Mouse (Mus musculus) c-Kit-positive CD71-positive TER-119-positive erythroid progenitor cells, embryonic 14.5 days (primary cell): Measurements from ENCODE around the gene Cphx2.
"Not testable (repeated sequence)": the region's sequence is repeated elsewhere in the genome, so short reads cannot be mapped to it uniquely, and the experiment has no call there.

Source experiments
- DNase-seq: peaks from one replicate; pipeline ENCODE4 v3.0.0-alpha.2; 2013; ENCODE audit warnings: low spot score

Cphx2 gene

DNA sequence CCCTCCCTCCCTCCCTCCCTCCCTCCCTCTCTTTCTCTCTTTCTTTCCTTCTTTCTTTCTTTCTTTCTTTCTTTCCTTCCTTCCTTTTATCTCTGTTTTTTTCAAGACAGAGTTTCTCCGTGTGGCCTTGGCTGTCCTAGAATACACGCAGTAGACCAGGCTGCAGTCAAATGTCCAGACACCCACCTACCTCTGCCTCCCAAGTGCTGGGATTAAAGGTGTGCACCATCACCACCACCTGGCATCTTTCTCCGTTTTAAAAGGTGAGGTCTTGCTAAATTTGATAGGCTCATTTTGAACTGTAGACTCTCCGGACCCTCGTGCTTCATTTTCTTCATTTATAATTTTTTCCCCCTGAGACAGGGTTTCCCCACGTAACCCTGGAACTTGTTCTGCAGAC, at the start of gene Cphx2:
Gene Cphx2, plus strand, starts transcription at position 301 of the 400 bp plus-strand sequence.
- not testable (repeated sequence) for DNase-seq

DNA sequence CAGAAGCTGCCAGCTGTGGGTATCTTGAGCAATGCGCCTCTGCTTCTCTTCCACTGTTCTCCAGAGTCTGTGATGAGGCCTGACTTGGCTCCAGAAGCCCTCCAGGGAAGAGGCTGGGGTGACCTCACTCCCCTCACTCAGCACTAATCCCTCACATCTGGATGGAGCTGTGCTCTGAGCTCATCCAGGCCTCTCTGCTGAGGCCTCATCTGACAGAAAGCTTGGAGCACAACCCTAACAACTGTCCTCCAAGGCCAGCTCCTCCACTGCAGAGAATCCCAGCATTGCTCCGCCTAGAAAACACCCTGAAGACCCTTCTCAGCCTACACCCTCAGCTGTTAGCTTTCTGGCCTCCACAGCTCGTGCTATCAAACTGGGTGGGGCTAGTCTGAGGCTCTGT, 47.0 kb upstream of the Cphx2 start:
- not testable (repeated sequence) for DNase-seq

DNA sequence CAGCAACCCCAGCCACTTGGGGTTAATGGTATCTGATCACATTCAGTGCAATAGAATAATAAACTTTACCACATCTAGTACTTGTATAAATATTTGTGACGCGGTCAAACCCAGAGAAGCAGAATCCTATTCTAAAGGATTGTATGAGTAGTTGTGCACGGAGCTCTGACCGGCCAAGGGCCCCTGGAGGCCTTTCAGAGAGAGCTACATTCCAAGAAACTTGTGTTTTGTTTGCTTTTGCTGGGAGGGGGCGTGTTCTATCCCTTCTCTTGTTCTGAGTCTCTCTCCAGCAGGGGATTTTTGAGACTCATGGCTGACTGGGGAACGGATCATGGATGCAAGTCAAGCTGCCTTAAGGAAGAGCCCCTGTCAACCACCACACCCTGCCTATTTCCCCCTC, 45.9 kb upstream of the Cphx2 start:
- DNase-seq, result not testable (repeated sequence)

DNA sequence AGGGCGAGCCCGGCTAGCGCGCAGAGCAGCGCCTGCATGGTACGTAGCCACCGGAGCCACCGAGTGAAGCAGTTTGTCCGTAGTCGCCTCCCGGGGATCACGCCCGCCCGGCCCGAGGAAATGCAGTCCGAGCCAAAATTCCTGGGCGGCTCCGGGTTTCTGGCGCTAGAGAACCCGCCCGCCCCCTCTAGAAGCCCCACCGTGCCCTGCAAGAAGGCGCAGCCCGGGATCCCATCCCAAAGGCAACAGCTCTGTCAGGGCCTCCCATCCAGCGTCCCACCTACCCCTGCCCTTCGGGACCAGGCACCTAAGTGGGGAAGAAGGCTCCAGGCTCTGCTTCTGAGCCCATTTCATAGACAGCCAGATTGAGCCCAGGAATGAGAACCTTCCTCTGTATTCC, 38.7 kb upstream of the Cphx2 start, which contains the start of gene Gm9780:
Gene Gm9780, minus strand, starts transcription at position 101 of the 400 bp plus-strand sequence.
- not testable (repeated sequence) for DNase-seq

DNA sequence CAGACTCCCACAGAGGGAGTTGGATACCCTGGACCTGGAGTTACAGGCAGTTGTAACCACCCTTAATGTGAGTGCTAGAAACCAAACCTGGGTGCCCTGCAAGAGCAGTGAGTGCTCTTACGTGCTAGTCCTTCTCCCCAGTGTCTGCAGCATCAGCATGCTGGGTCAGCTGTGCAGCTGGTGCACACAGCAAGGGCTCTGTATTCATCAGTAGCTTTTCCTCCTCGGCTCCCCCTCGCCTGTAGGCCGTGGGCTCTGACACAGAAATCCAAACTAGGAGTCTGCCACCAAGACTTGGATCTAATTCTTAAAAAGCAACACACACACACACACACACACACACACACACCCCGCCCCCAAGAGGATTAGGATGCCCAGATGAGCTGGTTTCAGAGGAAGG, 36.3 kb upstream of the Cphx2 start:
- not testable (repeated sequence) for DNase-seq

DNA sequence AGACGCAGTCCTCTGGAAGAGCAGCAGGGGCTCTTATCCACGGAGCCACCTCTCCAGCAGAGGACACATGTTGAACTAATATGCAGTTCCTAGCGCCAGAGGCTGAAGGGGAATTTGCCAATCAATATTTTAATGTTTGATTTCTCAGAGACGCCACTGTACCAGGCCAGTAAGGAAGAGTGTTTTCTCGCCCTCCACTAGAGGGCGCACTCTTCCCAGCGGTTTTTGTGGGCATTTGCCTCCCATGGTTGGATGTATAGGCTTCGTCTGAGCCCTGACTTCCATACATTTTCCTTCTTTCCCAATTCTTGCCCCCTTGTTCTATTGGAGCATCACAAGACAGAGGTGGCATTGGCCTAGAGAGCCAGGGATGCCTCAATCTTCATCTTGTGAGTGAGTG, 34.3 kb upstream of the Cphx2 start:
- not testable (repeated sequence) for DNase-seq

DNA sequence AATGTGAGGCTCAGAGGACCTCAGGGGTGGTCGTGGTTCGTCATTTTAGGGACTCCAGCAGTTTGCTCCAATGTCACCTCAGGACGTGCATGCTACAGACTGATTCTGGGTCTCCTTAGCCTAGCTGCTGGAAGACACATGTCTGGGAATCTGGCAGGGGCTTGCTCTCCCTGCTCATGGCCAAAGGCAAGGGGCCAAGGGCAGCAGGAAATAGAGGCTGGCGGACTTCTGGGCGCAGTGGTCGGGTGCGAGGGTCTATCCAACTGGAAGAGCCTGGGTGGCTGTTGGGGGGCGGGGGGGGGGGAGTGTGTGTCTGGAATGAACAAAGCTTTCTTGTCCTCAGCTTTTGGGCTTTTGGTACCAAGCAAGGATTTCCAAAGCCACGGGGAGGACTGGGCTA, 32.5 kb upstream of the Cphx2 start:
- not testable (repeated sequence) for DNase-seq

DNA sequence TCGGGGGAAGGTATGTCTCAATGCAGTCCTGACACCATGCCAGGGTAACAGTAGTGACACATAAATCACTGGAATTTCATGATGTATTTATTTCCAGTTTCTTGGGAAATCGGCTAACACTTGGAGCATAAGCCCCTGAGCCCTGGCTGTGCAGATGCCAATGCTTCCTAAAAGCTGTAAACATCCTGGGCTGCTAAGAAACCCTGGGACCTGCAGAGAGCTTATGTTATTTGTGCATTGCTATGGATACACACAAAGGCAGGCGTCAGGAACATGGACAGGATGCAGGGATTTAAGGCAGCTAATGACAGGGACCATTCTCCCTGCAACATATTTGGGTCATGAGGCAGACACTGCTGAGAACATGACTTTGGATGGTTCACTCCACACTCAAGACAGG, 23.1 kb upstream of the Cphx2 start:
- not testable (repeated sequence) for DNase-seq

DNA sequence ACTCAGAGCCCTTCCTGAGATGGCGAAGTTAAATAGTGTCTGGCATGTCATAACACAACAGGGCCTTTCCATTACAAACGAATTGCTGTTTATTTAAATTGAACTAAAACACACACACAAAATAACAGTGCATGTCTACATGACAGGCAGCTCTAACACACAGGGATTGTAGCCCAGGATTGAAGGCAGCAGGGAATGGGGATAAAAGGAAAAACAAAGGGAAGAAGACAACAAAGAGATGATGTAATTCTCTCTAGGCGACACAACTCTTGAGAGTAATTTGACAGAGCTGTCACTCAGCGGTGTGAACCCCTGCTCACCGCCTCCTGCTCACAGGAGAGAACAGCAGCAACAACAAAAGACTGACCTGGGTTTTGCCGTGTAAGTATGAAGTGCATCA, 22.0 kb upstream of the Cphx2 start:
- DNase-seq, result not testable (repeated sequence)

DNA sequence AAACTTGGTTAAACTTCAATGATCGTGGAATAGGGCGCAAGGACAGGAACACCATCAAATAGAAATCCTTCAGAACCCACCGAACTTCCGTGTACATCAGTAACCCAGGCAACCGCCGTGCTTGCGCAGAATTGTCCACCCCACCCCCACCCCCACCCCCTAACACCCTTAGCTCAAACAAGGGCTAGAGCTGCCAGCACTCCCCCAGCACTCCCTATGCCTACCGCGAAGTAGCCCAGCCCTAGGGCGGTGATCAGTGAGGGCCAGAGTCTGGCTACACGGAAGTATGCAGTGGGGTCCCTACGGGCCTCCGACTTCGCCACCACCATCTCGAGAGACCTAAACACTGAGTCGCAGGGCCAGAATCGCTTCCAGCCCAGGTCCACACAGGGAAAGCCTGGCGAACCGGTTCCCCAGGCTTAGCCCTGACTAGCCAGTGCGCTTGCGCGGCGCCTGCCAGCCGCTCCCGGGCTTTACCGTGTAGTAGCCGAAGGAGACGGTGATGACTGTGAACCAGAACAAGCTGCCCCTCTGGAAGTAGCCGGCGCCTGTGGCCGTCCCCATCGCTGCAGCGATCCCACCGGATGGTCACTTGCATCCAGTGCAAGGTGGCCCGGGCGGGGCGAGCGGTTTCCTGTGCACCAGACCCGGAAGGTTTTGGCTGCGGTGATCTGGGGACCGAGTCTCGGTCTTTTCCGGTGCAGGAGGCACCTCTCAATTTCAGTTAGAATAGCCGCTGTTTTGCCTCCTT, 14.6 kb upstream of the Cphx2 start:
- not testable (repeated sequence) for DNase-seq

DNA sequence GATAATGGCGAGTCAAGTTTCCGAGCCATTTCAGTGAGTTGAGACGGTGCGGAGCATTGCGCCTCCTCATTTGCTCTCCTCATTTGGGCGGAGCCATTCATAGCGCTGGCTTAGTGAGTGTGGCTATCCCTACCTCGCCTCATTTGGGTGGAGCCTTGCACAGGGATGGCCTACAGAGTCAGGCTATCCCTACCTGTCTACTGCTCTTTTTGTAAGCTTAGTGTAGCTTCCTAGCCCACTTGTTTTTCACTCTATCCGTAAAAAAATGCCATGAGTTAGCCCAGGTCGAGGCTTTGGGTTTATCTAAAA, 14.0 kb upstream of the Cphx2 start, which contains the start of gene Tmem254c:
Gene Tmem254c, minus strand, starts transcription at position 31 of the 309 bp plus-strand sequence.
- DNase-seq, result not testable (repeated sequence)

DNA sequence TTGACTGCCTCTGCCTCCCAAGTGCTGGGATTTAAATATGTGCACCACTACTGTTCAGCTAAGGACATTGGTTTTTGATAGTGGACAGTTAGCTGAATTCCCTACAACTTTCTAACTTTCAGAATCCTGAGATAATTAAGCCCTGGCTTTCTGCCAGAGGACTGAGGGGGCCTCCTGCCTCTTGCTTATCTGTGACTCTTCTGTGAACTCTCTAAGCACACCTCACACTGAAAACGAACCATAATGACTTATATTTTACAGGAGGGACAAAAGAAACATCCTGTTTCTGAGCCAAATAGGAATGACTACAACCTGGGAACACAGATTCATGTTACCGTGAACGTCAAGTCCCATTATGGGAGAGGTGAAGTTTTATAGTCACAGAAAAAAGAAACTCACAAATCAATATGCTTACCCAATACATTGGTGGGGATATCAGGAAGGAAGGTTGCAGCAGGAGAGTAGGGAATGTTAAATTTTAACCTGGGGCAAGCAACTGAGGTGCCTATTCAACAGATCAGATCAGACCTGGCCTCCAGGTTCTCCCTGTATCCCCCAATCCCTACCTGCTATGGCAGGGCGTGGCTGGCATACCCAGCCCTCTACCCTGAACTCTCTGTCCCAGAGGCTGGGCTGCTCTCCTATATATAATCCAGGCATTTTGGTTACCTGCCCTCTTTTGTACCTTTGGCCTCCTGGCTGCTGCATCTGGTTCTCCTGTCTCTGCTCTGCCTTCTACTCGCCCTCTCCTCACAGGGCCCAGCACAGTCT, 4.5 kb upstream of the Cphx2 start:
- DNase-seq, result not testable (repeated sequence)

DNA sequence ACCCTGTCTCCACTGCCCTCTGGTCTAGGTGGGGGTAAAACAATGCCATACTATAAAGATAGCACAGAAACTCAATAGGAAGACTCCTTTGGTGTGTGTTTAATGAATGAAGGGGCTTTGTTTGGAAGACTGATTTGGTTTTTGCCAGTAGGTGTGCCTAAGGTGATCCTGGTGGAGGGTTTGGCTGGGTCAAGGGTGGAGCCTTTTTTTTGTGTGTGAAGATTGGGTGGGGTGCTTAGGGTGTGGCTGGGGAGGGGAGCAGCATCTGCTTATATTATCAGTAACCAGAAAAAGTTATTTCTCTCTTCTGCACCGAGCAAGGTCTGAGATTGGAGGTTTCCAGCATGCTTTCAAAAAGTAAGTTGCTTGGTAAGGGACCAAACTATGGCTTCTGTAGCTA, 681 bp downstream of the Cphx2 start, which contains the start of gene Cphx3:
Gene Cphx3, plus strand, starts transcription at position 301 of the 400 bp plus-strand sequence.
- DNase-seq, result not testable (repeated sequence)

DNA sequence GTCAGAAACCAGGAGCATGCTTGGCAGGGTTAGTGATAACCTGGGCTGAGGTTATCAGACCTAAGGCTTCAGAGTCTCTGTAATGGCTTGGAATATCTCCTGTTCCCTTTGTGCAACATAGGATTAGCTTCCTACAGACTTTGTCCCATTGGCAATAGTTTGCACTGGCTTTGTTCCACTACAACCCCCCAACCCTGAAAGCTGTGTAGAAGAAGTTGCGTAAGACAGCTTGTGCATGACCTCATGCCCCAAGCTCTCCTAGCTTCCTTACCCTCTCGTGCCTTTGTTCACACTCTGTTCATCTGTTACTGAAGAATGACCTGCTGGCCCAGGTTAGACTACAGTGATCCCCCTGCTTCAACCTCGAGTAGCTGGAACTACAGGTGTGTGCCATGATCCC, 16.3 kb downstream of the Cphx2 start:
- DNase-seq, result not testable (repeated sequence)

DNA sequence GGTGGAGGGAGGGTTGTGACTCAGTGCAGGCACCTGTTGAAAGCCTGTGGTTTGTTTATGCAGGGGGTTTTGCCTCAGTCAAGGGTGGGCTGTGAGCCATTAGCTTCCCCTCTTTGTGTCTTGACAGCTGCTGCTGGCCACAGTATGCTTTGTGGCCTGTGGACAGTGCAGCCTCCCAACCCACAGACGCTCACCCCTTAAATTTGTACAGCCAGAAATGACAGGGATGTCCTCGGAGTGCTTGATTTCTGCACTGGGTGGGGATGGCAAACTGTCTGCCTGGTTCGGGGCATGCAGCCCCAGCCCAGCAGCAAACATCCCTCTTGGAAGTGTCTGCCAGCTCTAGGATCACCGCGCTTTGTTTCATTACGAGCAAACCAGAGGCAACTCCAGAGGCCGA, 36.8 kb downstream of the Cphx2 start, which contains the start of gene Duxbl2:
Gene Duxbl2, plus strand, starts transcription at position 200 of the 400 bp plus-strand sequence.
- not testable (repeated sequence) for DNase-seq

DNA sequence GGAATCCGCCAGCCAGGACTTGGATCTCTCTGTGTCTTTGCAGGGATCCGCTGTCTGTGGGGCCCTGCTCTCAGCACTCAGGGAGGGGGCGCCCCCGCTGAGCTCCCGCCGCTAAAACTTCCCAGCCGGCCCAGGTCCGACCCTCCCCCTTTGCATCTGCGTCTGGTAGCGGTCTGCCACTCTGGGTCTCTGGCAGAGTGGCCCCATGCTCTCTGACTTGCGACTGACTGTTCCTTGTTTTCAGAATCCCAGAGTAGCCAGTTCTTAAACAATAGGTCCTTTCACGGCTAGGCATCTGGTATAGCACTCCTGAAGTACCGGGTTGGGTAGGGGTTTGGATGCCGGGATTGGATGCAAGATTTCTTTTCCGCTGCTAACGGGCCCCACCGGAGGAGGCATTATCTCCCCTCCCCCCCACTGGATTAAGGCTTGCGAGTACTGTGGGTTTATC, 37.3 kb downstream of the Cphx2 start:
- DNase-seq, result not testable (repeated sequence)

DNA sequence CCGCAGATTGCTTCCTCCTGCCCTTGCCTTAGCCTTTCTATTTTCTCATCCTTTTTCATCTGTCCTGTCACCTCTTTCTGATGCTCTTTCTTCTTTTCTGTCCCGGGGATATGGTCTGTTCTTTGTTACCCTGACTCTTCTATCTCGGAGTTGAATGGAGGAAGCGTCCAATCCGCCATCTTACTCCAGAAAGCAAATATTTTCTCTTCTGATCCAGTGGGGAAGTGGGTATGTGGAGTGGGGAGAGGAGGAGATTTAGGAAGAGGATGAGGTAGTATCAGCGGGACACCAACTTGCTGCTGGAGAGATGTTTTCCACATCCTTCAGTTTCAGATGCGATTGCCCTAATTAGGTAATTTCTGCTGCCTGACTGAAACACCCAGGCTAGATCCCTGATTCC, 37.8 kb downstream of the Cphx2 start:
- DNase-seq, result not testable (repeated sequence)
